Mouse (Mus musculus) central nervous system, embryonic 14 days (tissue): Measurements from ENCODE around the gene Igf1. TPM values are rescaled to one million over a fixed set of nuclear protein-coding genes. Genes with fewer than 3 reads are reported as not detected.

Experiments
- polyA plus RNA-seq: library from polyadenylated mRNA; depleted of rRNA; stranded (reverse); fragments of >200 nt; gene quantifications from 2 replicates; pipeline ENCODE4 v1.2.3, GENCODE M21; 2012; rRNA removed

The Igf1 gene
- polyA plus RNA-seq, result 9.1 and 33.0 TPM in 2 replicates

DNA sequence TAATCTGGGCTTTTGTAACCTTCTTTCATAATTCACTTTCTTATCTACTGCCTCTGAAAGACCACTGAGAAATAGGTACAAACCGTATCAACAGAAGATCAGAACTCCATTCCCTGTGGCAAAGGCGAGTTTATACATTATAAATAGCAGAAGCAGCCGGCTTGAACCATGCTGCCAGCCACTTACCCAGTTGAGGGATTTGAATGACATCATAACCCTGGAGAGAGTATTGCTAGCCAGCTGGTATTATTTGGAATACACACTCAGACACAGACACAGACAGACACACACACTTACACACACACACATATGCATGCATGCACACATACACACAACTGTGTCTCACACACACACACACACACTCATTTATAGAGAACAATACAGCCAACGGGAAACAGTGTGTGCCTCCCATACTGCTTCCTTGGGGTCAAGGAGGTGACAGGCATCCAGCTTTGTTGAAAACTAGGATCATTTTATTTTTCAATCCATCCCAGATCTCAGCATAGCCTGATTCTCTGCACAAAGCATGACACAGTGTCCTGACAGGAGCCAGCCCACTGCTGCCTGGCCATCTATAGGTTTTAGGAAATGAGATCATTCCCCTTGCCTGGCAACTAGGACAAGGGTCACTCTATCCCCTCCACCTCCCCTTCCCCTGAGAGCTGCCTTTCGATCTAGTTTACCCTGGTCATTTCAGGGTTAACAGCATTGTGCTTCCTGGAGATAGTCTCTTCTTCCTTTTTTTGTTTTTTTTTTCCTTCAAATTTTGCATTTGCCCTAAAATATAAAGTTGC, at the start of gene Igf1:
Gene Igf1 (plus strand): TSS at position 253 of the 794 bp plus-strand sequence.

Other genes with a start within 250 kb of the Igf1 start
- gene Pmch, start 232.8 kb downstream of the Igf1 start, polyA plus RNA-seq, result 2.7 and 4.0 TPM in 2 replicates